Mouse (Mus musculus): Measurements from ENCODE around the gene 9330159F19Rik. TPM values are rescaled to one million over a fixed set of nuclear protein-coding genes. Genes with fewer than 3 reads are reported as not detected.

9330159F19Rik gene
- polyA plus RNA-seq (2015; fragmentation: Nextera tagmentation; extraction: Ambion mirVana): 1.4 and 1.8 TPM in 2 replicates

- H3K27ac ChIP-seq: 0 out of 2 replicates have a peak within 1 kb of the TSS, but pooled peaks have one; percentile 35
- H3K27me3 ChIP-seq (replicated peaks): no peaks in the 10 kb centered on the region
- no peak within 1 kb of the TSS for H3K9ac ChIP-seq
- H3K4me2 ChIP-seq: no peak within 1 kb of the TSS
- H3K4me3 ChIP-seq (replicated peaks): no peak within 1 kb of the TSS
- H3K4me1 ChIP-seq: no peaks in the 10 kb centered on the region
- H3K9me3 ChIP-seq: no peaks in the 10 kb centered on the region
- peak; percentile 75; the same call in 1 of the 2 replicates for ATAC-seq (ENCODE audit: insufficient read depth, low FRiP score, low read depth)
- WGBS: 6% methylated on average over 4 of the region's 4 CpGs
- no peaks in the 10 kb centered on the region for H3K36me3 ChIP-seq
These were observed at the start of gene 9330159F19Rik for GRCm38 (mm10) chr10:29211453-29211852. 9330159F19Rik (plus strand) TSS chr10:29211606.

- no peak for ATAC-seq (ENCODE audit: insufficient read depth, low FRiP score, low read depth)
- Histone ChIP-seq H3K4me3 (replicated peaks) (no peak overlapping the region), H3K4me2 (no peak overlapping the region), H3K9me3 (no peaks in the 10 kb centered on the region), H3K36me3 (no peaks in the 10 kb centered on the region), H3K27me3 (replicated peaks) (no peaks in the 10 kb centered on the region), H3K4me1 (no peaks in the 10 kb centered on the region), H3K27ac (no peak overlapping the region), H3K9ac (no peak overlapping the region)
- 74% methylated on average over 2 of the region's 2 CpGs for WGBS
These were observed 49.7 kb upstream of the 9330159F19Rik start for GRCm38 (mm10) chr10:29161664-29162063.

GRCm38 (mm10) chr10:29173778-29174177 is 37.6 kb upstream of the 9330159F19Rik start:
- Histone ChIP-seq H3K4me3 (replicated peaks) (no peak overlapping the region), H3K9me3 (no peaks in the 10 kb centered on the region), H3K4me1 (no peaks in the 10 kb centered on the region), H3K27ac (no peak overlapping the region), H3K36me3 (no peaks in the 10 kb centered on the region), H3K4me2 (no peak overlapping the region), H3K27me3 (replicated peaks) (no peaks in the 10 kb centered on the region), H3K9ac (no peak overlapping the region)
- no peak for ATAC-seq (ENCODE audit: insufficient read depth, low FRiP score, low read depth)
- 80% methylated on average over 2 of the region's 2 CpGs for WGBS

- H3K4me2 ChIP-seq: no peak overlapping the region
- no peak overlapping the region for H3K4me3 ChIP-seq (replicated peaks)
- ATAC-seq (ENCODE audit: insufficient read depth, low FRiP score, low read depth): no peak
- no peaks in the 10 kb centered on the region for H3K27me3 ChIP-seq (replicated peaks)
- no peak overlapping the region for H3K9ac ChIP-seq
- 76% methylated on average over 3 of the region's 3 CpGs for WGBS
- no peak overlapping the region for H3K27ac ChIP-seq
- H3K9me3 ChIP-seq: no peaks in the 10 kb centered on the region
- no peaks in the 10 kb centered on the region for H3K36me3 ChIP-seq
- no peaks in the 10 kb centered on the region for H3K4me1 ChIP-seq
These were observed 35.8 kb upstream of the 9330159F19Rik start for GRCm38 (mm10) chr10:29175656-29176055.

GRCm38 (mm10) chr10:29176881-29177280 is 34.5 kb upstream of the 9330159F19Rik start:
- H3K4me2 ChIP-seq: no peak overlapping the region
- H3K27me3 ChIP-seq (replicated peaks): no peaks in the 10 kb centered on the region
- no peak overlapping the region for H3K9ac ChIP-seq
- no peak overlapping the region for H3K27ac ChIP-seq
- no peak overlapping the region for H3K4me3 ChIP-seq (replicated peaks)
- no peaks in the 10 kb centered on the region for H3K4me1 ChIP-seq
- WGBS: 81% methylated on average over 4 of the region's 4 CpGs
- ATAC-seq (ENCODE audit: insufficient read depth, low FRiP score, low read depth): no peak
- H3K36me3 ChIP-seq: no peaks in the 10 kb centered on the region
- no peaks in the 10 kb centered on the region for H3K9me3 ChIP-seq

- ATAC-seq (ENCODE audit: insufficient read depth, low FRiP score, low read depth): no peak
- no peaks in the 10 kb centered on the region for H3K4me1 ChIP-seq
- WGBS: 34% methylated on average over 2 of the region's 2 CpGs
These were observed 33.4 kb upstream of the 9330159F19Rik start for GRCm38 (mm10) chr10:29178003-29178402.

GRCm38 (mm10) chr10:29180210-29180609 is 31.2 kb upstream of the 9330159F19Rik start:
- Histone ChIP-seq H3K27ac (no peak overlapping the region), H3K4me3 (replicated peaks) (no peak overlapping the region), H3K4me1 (no peaks in the 10 kb centered on the region), H3K9ac (no peak overlapping the region), H3K27me3 (replicated peaks) (no peaks in the 10 kb centered on the region), H3K4me2 (no peak overlapping the region), H3K36me3 (no peaks in the 10 kb centered on the region), H3K9me3 (no peaks in the 10 kb centered on the region)
- WGBS: 87% methylated on average over 3 of the region's 3 CpGs
- ATAC-seq (ENCODE audit: insufficient read depth, low FRiP score, low read depth): no peak

More at GRCm38 (mm10) chr10:29178003-29178402, 33.4 kb upstream of the 9330159F19Rik start:
- Histone ChIP-seq H3K4me3 (replicated peaks) (no peak overlapping the region), H3K27ac (no peak overlapping the region), H3K36me3 (no peaks in the 10 kb centered on the region), H3K4me2 (no peak overlapping the region), H3K9me3 (no peaks in the 10 kb centered on the region), H3K9ac (no peak overlapping the region), H3K27me3 (replicated peaks) (no peaks in the 10 kb centered on the region)

- no peak for ATAC-seq (ENCODE audit: insufficient read depth, low FRiP score, low read depth)
- H3K9ac ChIP-seq: no peak overlapping the region
- H3K9me3 ChIP-seq: no peaks in the 10 kb centered on the region
- WGBS: 81% methylated on average over 2 of the region's 2 CpGs
- no peak overlapping the region for H3K4me2 ChIP-seq
- H3K4me1 ChIP-seq: no peaks in the 10 kb centered on the region
- no peaks in the 10 kb centered on the region for H3K36me3 ChIP-seq
- no peak overlapping the region for H3K27ac ChIP-seq
- no peak overlapping the region for H3K4me3 ChIP-seq (replicated peaks)
- H3K27me3 ChIP-seq (replicated peaks): no peaks in the 10 kb centered on the region
These were observed 30.4 kb upstream of the 9330159F19Rik start for GRCm38 (mm10) chr10:29181046-29181445.

GRCm38 (mm10) chr10:29193769-29194168 is 17.6 kb upstream of the 9330159F19Rik start:
- no peak for ATAC-seq (ENCODE audit: insufficient read depth, low FRiP score, low read depth)
- no peak overlapping the region for H3K4me2 ChIP-seq
- no peaks in the 10 kb centered on the region for H3K36me3 ChIP-seq
- no peak overlapping the region for H3K4me3 ChIP-seq (replicated peaks)
- H3K9ac ChIP-seq: no peak overlapping the region
- H3K27me3 ChIP-seq (replicated peaks): no peaks in the 10 kb centered on the region
- no peaks in the 10 kb centered on the region for H3K9me3 ChIP-seq
- H3K27ac ChIP-seq: no peak overlapping the region
- H3K4me1 ChIP-seq: no peaks in the 10 kb centered on the region

- ATAC-seq (ENCODE audit: insufficient read depth, low FRiP score, low read depth): no peak
These were observed 14.6 kb upstream of the 9330159F19Rik start for GRCm38 (mm10) chr10:29196811-29197210.

GRCm38 (mm10) chr10:29198642-29199041 is 12.8 kb upstream of the 9330159F19Rik start, which contains the start of gene Gm49353:
Gm49353 (plus strand) TSS chr10:29198954.
- no peak for ATAC-seq (ENCODE audit: insufficient read depth, low FRiP score, low read depth)
- Histone ChIP-seq H3K9ac (no peak within 1 kb of the TSS), H3K4me3 (replicated peaks) (no peak within 1 kb of the TSS), H3K9me3 (no peaks in the 10 kb centered on the region), H3K4me2 (no peak within 1 kb of the TSS), H3K4me1 (no peaks in the 10 kb centered on the region), H3K36me3 (no peaks in the 10 kb centered on the region), H3K27ac (no peak within 1 kb of the TSS), H3K27me3 (replicated peaks) (no peaks in the 10 kb centered on the region)
- 81% methylated on average over 7 of the region's 7 CpGs for WGBS

More at GRCm38 (mm10) chr10:29196811-29197210, 14.6 kb upstream of the 9330159F19Rik start:
- whole genome bisulfite sequencing: 97% methylated on average over 33 of the region's 33 CpGs
- no peak overlapping the region for H3K9ac ChIP-seq
- H3K27ac ChIP-seq: no peak overlapping the region
- H3K27me3 ChIP-seq (replicated peaks): no peaks in the 10 kb centered on the region
- no peaks in the 10 kb centered on the region for H3K36me3 ChIP-seq
- no peaks in the 10 kb centered on the region for H3K9me3 ChIP-seq
- no peaks in the 10 kb centered on the region for H3K4me1 ChIP-seq
- H3K4me2 ChIP-seq: no peak overlapping the region
- no peak overlapping the region for H3K4me3 ChIP-seq (replicated peaks)

GRCm38 (mm10) chr10:29199835-29200234 is 11.6 kb upstream of the 9330159F19Rik start:
- Histone ChIP-seq H3K9ac (no peak overlapping the region), H3K36me3 (no peaks in the 10 kb centered on the region), H3K4me1 (no peaks in the 10 kb centered on the region), H3K27me3 (replicated peaks) (no peaks in the 10 kb centered on the region), H3K4me2 (no peak overlapping the region), H3K9me3 (no peaks in the 10 kb centered on the region), H3K4me3 (replicated peaks) (no peak overlapping the region), H3K27ac (no peak overlapping the region)
- ATAC-seq (ENCODE audit: insufficient read depth, low FRiP score, low read depth): no peak
- 70% methylated on average over 3 of the region's 3 CpGs for WGBS

GRCm38 (mm10) chr10:29200609-29201008 is 10.8 kb upstream of the 9330159F19Rik start:
- Histone ChIP-seq H3K4me3 (replicated peaks) (no peak overlapping the region), H3K4me2 (no peak overlapping the region), H3K27ac (no peak overlapping the region), H3K27me3 (replicated peaks) (no peaks in the 10 kb centered on the region), H3K9ac (no peak overlapping the region), H3K36me3 (no peaks in the 10 kb centered on the region), H3K4me1 (no peaks in the 10 kb centered on the region), H3K9me3 (no peaks in the 10 kb centered on the region)
- no peak for ATAC-seq (ENCODE audit: insufficient read depth, low FRiP score, low read depth)
- WGBS: 83% methylated on average over 1 of the region's 1 CpGs

Data from stomach, embryonic 15.5 days (tissue).